Mouse (Mus musculus) bone marrow macrophage, adult 2 months (primary cell): Measurements from ENCODE around the gene Eed.

ENCODE experiments used
- CTCF ChIP-seq: IDR thresholded peaks from 2 replicates; pipeline ENCODE4 v1.5.1; 2012; ENCODE audit warnings: low read depth, mild to moderate bottlenecking, low read length, moderate library complexity
- POLR2A ChIP-seq: IDR thresholded peaks from 2 replicates; pipeline ENCODE4 v1.6.1; 2012; ENCODE audit warnings: mild to moderate bottlenecking, low read depth, low read length, borderline replicate concordance

DNA sequence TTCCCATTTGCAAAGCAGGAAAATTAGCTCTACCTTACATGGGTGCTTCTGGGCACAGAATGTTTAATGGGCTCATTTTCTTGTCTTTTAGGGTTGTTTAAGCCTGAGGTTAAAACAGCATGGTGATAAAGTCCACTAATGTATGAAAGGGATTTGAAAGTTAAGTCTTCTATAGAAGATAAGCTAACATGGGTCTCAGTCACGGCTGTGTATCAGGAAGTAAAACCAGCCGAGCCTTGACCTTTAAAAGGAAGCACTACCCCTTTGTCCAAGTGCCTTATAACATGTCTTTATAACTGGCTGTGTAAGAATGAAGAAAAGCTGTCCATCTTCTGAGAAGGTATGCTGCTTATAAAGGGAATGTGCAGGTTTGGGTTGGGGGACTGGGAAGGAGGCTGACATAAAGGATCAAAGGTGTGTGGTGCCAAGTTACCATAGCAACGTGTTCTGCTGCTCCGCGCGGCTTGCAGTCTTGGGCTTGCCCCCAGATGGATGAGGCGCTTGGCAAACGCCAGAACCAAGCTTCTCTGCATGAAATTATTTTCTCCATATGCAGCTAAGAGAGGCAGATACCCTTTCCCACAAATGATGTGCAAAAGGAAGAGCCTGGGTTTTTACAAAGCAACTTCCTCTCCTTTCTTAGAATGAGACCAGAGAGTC lies 48.2 kb upstream of the Eed start:
- TF ChIP-seq CTCF (no peak), POLR2A (no peak)
